In genomic region chr14:45565216-45566065, GRCm38 (mm10) we compare ENCODE assay signal across 8 mouse cellular contexts. TPM values are rescaled to one million over a fixed set of nuclear protein-coding genes. Genes with fewer than 3 reads are reported as not detected.
A peak's percentile ranks its signal among the peaks of the same experiment; 100 is the strongest.
DNase-seq lines count a peak whose midpoint lies in the region; ATAC-seq lines count a peak whose summit lies in the region.

No protein-coding gene starts in this region.

- no peak overlapping the region for H3K27ac ChIP-seq in forebrain, embryonic 11.5 days (ENCODE audit: low read depth, low read length)
- peak overlapping the region; percentile 84 for H3K27ac ChIP-seq in heart, embryonic 12.5 days (ENCODE audit: poor library complexity, severe bottlenecking)
- H3K27ac ChIP-seq in lung, embryonic 15.5 days: peak overlapping the region; percentile 89

- no peaks in the 10 kb centered on the region for H3K9me3 ChIP-seq in forebrain, embryonic 11.5 days (ENCODE audit: control insufficient read depth, low read length)
- H3K9me3 ChIP-seq in heart, embryonic 12.5 days (replicated peaks): peaks cover 8% of the 10 kb centered on the region; the same call in 1 of the 2 replicates
- H3K9me3 ChIP-seq in lung, embryonic 15.5 days: no peaks in the 10 kb centered on the region

- H3K36me3 ChIP-seq in forebrain, embryonic 11.5 days (ENCODE audit: control insufficient read depth, insufficient read depth, low read length): no peaks in the 10 kb centered on the region
- no peaks in the 10 kb centered on the region for H3K36me3 ChIP-seq in heart, embryonic 12.5 days
- H3K36me3 ChIP-seq in lung, embryonic 15.5 days: no peaks in the 10 kb centered on the region

- H3K9ac ChIP-seq in forebrain, embryonic 11.5 days (ENCODE audit: low read length): 0 out of 2 replicates have a peak overlapping the region, but pooled peaks have one; percentile 12
- peak overlapping the region; percentile 40 for H3K9ac ChIP-seq in heart, embryonic 12.5 days
- H3K9ac ChIP-seq in lung, embryonic 15.5 days: peak overlapping the region; percentile 30

- H3K27me3 ChIP-seq in forebrain, embryonic 11.5 days (ENCODE audit: control insufficient read depth, insufficient read depth, low read length): no peaks in the 10 kb centered on the region; the same call in 1 of the 2 replicates
- H3K27me3 ChIP-seq in heart, embryonic 12.5 days (replicated peaks): no peaks in the 10 kb centered on the region
- H3K27me3 ChIP-seq in lung, embryonic 15.5 days: no peaks in the 10 kb centered on the region

- DNase-seq in CD4-positive, CD25-positive, alpha-beta regulatory T cell, adult 2 months (ENCODE audit: low read depth, low spot score): peak; percentile 6
- DNase-seq in forebrain, embryonic 11.5 days (ENCODE audit: low spot score): peak; percentile 62
- DNase-seq in kidney, postnatal 25 days: peak; percentile 44 to 53
- peak; percentile 24 for DNase-seq in ovary, postnatal 10 days (ENCODE audit: low spot score)
- DNase-seq in yolk sac, embryonic 10.5 days (ENCODE audit: low spot score): peak; percentile 29

- H3K4me1 ChIP-seq in forebrain, embryonic 11.5 days (replicated peaks; ENCODE audit: control insufficient read depth, insufficient read depth, low read length): peaks cover 5% of the 10 kb centered on the region; the same call in 1 of the 2 replicates
- peaks cover 26% of the 10 kb centered on the region for H3K4me1 ChIP-seq in heart, embryonic 12.5 days (replicated peaks)
- peaks cover 19% of the 10 kb centered on the region for H3K4me1 ChIP-seq in lung, embryonic 15.5 days

- ATAC-seq in CD4-positive, CD25-positive, alpha-beta regulatory T cell, adult 4 months: no peak
- peak; percentile 48; the same call in 1 of the 2 replicates for ATAC-seq in forebrain, embryonic 11.5 days (replicated peaks; ENCODE audit: low FRiP score)
- ATAC-seq in heart, embryonic 12.5 days (ENCODE audit: insufficient number of reproducible peaks, low FRiP score): peak; percentile 63
- peak; percentile 64; the same call in 1 of the 2 replicates for ATAC-seq in lung, embryonic 15.5 days (ENCODE audit: borderline replicate concordance, extremely low read depth, low FRiP score, low TSS enrichment)

- 0 out of 2 replicates have a peak overlapping the region, but pooled peaks have one; percentile 10 for H3K4me3 ChIP-seq in forebrain, embryonic 11.5 days (ENCODE audit: low read depth, low read length)
- peak overlapping the region; percentile 45 for H3K4me3 ChIP-seq in heart, embryonic 12.5 days
- H3K4me3 ChIP-seq in lung, embryonic 15.5 days: peak overlapping the region; percentile 36

- H3K4me2 ChIP-seq in forebrain, embryonic 11.5 days (ENCODE audit: low read depth, low read length, severe bottlenecking): peak overlapping the region; percentile 34
- H3K4me2 ChIP-seq in heart, embryonic 12.5 days: peak overlapping the region; percentile 63
- H3K4me2 ChIP-seq in lung, embryonic 15.5 days: peak overlapping the region; percentile 63

- WGBS in forebrain, embryonic 11.5 days: 8% methylated on average over 20 of the region's 20 CpGs
- WGBS in heart, embryonic 12.5 days: 6% methylated on average over 20 of the region's 20 CpGs
- 7% methylated on average over 20 of the region's 20 CpGs for WGBS in lung, embryonic 15.5 days

RNA-seq across cellular contexts. Expression of gene Fermt2, which starts 35.5 kb away (rescaled TPM):
- polyA plus RNA-seq in CD4-positive, CD25-positive, alpha-beta regulatory T cell, adult 4 months (2017; shearing (Covaris generic)): not detected
- 61.9 and 68.5 TPM in 2 replicates for polyA plus RNA-seq in forebrain, embryonic 11.5 days (2014; fragmentation: Nextera tagmentation; extraction: Ambion mirVana)
- polyA plus RNA-seq in heart, embryonic 12.5 days (2016; fragmentation: Nextera tagmentation; extraction: Ambion mirVana): 191 and 206 TPM in 2 replicates
- 239 and 248 TPM in 2 replicates for polyA plus RNA-seq in lung, embryonic 15.5 days (2015; fragmentation: Nextera tagmentation; extraction: Ambion mirVana)

Comparison
In these comparisons a context has a peak if more than half of its experiments do, and no peak if none do; other contexts are left out.
1. DNase-seq: peak in every context shown above with its lines; median percentile 62 in forebrain, embryonic 11.5 days; 48 in kidney, postnatal 25 days; 29 in yolk sac, embryonic 10.5 days; 24 in ovary, postnatal 10 days; 6 in CD4-positive, CD25-positive, alpha-beta regulatory T cell, adult 2 months.
2. RNA of gene Fermt2, which starts 35.5 kb away (polyA plus RNA-seq): 239 to 248 TPM in lung, embryonic 15.5 days, 191 to 206 TPM in heart, embryonic 12.5 days and 61.9 to 68.5 TPM in forebrain, embryonic 11.5 days; not detected in CD4-positive, CD25-positive, alpha-beta regulatory T cell, adult 4 months; every median in the first group is over 10 times any median in the second.
3. Peak in every context shown above with its lines, with median percentiles within 50 percentile points of each other: H3K4me2 ChIP-seq, H3K4me3 ChIP-seq and H3K9ac ChIP-seq.